Mouse (Mus musculus) CH12.LX (cell line): Measurements from ENCODE around the gene Gm11437. TPM values are rescaled to one million over a fixed set of nuclear protein-coding genes. Genes with fewer than 3 reads are reported as not detected.
A peak's percentile ranks its signal among the peaks of the same experiment; 100 is the strongest.

ENCODE experiments used
- DNase-seq: peaks from one replicate; pipeline ENCODE4 v3.0.0-alpha.2; 2013; ENCODE audit errors: extremely low read depth
- H3K27ac ChIP-seq: 2 replicates; pipeline ENCODE4 v1.5.1; 2012; ENCODE audit warnings: low read depth, mild to moderate bottlenecking, control low read depth, moderate library complexity; ENCODE audit not compliant: insufficient read depth
- H3K27me3 ChIP-seq: replicated peaks from 2 replicates; pipeline ENCODE3; 2012; ENCODE audit warnings: inconsistent platforms
- H3K36me3 ChIP-seq, 2 experiments: replicated peaks in 1 of 2; 2 replicates each; pipeline versions ENCODE3 to v1.6.1; 2012; ENCODE audit warnings: inconsistent platforms in 1 of 2, low read length in 1 of 2, mild to moderate bottlenecking in 1 of 2, mixed read lengths in 1 of 2, moderate library complexity in 1 of 2; ENCODE audit not compliant: control insufficient read depth in 1 of 2, insufficient read depth in 1 of 2
- H3K4me1 ChIP-seq, 2 experiments: 2 replicates each; pipeline ENCODE4 v1.6.1; 2012; ENCODE audit warnings: inconsistent platforms in 1 of 2, moderate library complexity in 1 of 2; ENCODE audit not compliant: insufficient read depth in 2 of 2, control insufficient read depth in 1 of 2
- H3K4me2 ChIP-seq: 2 replicates; pipeline ENCODE4 v1.6.1; 2012; ENCODE audit warnings: low read depth, mild to moderate bottlenecking, control low read depth; ENCODE audit not compliant: poor library complexity, insufficient read depth, severe bottlenecking
- H3K4me3 ChIP-seq, 3 experiments: fragments of 150-350 bp in 1 of 3; sonication (generic) in 1 of 3; replicated peaks in 1 of 3; 2 replicates each; pipeline versions ENCODE3 to v1.5.1; 2011 to 2012; ENCODE audit warnings: low read depth in 2 of 3, low read length in 2 of 3, mild to moderate bottlenecking in 2 of 3, moderate library complexity in 2 of 3, control low read depth in 1 of 3, improper control_type of control experiment in 1 of 3, inconsistent platforms in 1 of 3, mixed read lengths in 1 of 3; ENCODE audit not compliant: poor library complexity in 1 of 3
- H3K79me2 ChIP-seq: replicated peaks from 2 replicates; pipeline ENCODE4 v1.6.1; 2012; ENCODE audit warnings: mild to moderate bottlenecking, moderate library complexity; ENCODE audit not compliant: control insufficient read depth, poor library complexity, insufficient read depth, severe bottlenecking; ENCODE audit errors: extremely low read depth
- H3K9ac ChIP-seq: 2 replicates; pipeline ENCODE4 v1.6.1; 2012; ENCODE audit warnings: low read depth, mild to moderate bottlenecking, control low read depth, moderate library complexity; ENCODE audit not compliant: insufficient read depth
- H3K9me3 ChIP-seq: replicated peaks from 2 replicates; pipeline ENCODE3; 2012; ENCODE audit warnings: low read length, inconsistent platforms, mixed read lengths
- CHD1 ChIP-seq: IDR thresholded peaks from 2 replicates; pipeline ENCODE4 v1.6.1; 2012; ENCODE audit warnings: low read depth, low read length, improper control_type of control experiment, inconsistent platforms
- CTCF ChIP-seq, 2 experiments: IDR thresholded peaks in 1 of 2; conservative IDR thresholded peaks in 1 of 2; 2 replicates each; pipeline ENCODE4 v1.5.1; 2011 to 2012; ENCODE audit warnings: low read depth in 2 of 2, low read length in 2 of 2, improper control_type of control experiment in 1 of 2, inconsistent platforms in 1 of 2, mild to moderate bottlenecking in 1 of 2, moderate library complexity in 1 of 2
- E2F4 ChIP-seq: IDR thresholded peaks from 2 replicates; pipeline ENCODE4 v1.6.1; 2011; ENCODE audit warnings: low read depth, low read length, improper control_type of control experiment; ENCODE audit not compliant: insufficient replicate concordance
- EP300 ChIP-seq: IDR thresholded peaks from 2 replicates; pipeline ENCODE4 v1.6.1; 2011; ENCODE audit warnings: low read length, improper control_type of control experiment
- GABPA ChIP-seq: IDR thresholded peaks from 2 replicates; pipeline ENCODE4 v1.6.1; 2012; ENCODE audit warnings: low read depth, low read length, improper control_type of control experiment, inconsistent platforms; ENCODE audit not compliant: insufficient replicate concordance
- HCFC1 ChIP-seq: IDR thresholded peaks from 2 replicates; pipeline ENCODE4 v1.6.1; 2012; ENCODE audit warnings: low read depth, mild to moderate bottlenecking, inconsistent platforms, low read length, improper control_type of control experiment
- IRF4 ChIP-seq: IDR thresholded peaks from 2 replicates; pipeline ENCODE4 v1.6.1; 2014; ENCODE audit warnings: low read depth, mild to moderate bottlenecking, inconsistent platforms, low read length, improper control_type of control experiment
- JUN ChIP-seq: IDR thresholded peaks from 2 replicates; pipeline ENCODE4 v1.6.1; 2011; ENCODE audit warnings: low read depth, mild to moderate bottlenecking, low read length, improper control_type of control experiment, moderate library complexity; ENCODE audit not compliant: insufficient read depth
- KAT2A ChIP-seq: IDR thresholded peaks from 2 replicates; pipeline ENCODE4 v1.6.1; 2012; ENCODE audit warnings: low read length, improper control_type of control experiment, inconsistent platforms; ENCODE audit not compliant: insufficient replicate concordance
- MYC ChIP-seq: IDR thresholded peaks from 2 replicates; pipeline ENCODE4 v1.6.1; 2011; ENCODE audit warnings: low read depth, mild to moderate bottlenecking, improper control_type of control experiment, low read length
- NELFE ChIP-seq: IDR thresholded peaks from 2 replicates; pipeline ENCODE4 v1.6.1; 2011; ENCODE audit warnings: low read depth, low read length, improper control_type of control experiment
- PAX5 ChIP-seq: IDR thresholded peaks from 2 replicates; pipeline ENCODE4 v1.6.1; 2012; ENCODE audit warnings: low read length, inconsistent platforms, mixed read lengths
- POLR2A ChIP-seq: IDR thresholded peaks from 2 replicates; pipeline ENCODE4 v1.6.1; 2011; ENCODE audit warnings: low read depth, mild to moderate bottlenecking, improper control_type of control experiment, low read length
- POLR2AphosphoS2 ChIP-seq: IDR thresholded peaks from 2 replicates; pipeline ENCODE4 v1.6.1; 2011; ENCODE audit warnings: low read depth, low read length, improper control_type of control experiment
- RAD21 ChIP-seq: IDR thresholded peaks from 2 replicates; pipeline ENCODE4 v1.6.1; 2011; ENCODE audit warnings: low read depth, mild to moderate bottlenecking, low read length, improper control_type of control experiment, moderate library complexity
- RCOR1 ChIP-seq: conservative IDR thresholded peaks from 2 replicates; pipeline ENCODE4 v1.6.1; 2012; ENCODE audit warnings: low read depth, mild to moderate bottlenecking, inconsistent platforms, low read length, improper control_type of control experiment
- SMC3 ChIP-seq: IDR thresholded peaks from 2 replicates; pipeline ENCODE4 v1.6.1; 2011; ENCODE audit warnings: low read depth, low read length, improper control_type of control experiment
- TBP ChIP-seq: conservative IDR thresholded peaks from 2 replicates; pipeline ENCODE4 v1.6.1; 2011; ENCODE audit warnings: low read depth, low read length, improper control_type of control experiment
- TCF12 ChIP-seq: IDR thresholded peaks from 2 replicates; pipeline ENCODE4 v1.6.1; 2014; ENCODE audit warnings: low read depth, mild to moderate bottlenecking, inconsistent platforms, low read length, improper control_type of control experiment
- USF1 ChIP-seq: IDR thresholded peaks from 2 replicates; pipeline ENCODE4 v1.6.1; 2014; ENCODE audit warnings: low read depth, mild to moderate bottlenecking, inconsistent platforms, low read length, improper control_type of control experiment
- USF2 ChIP-seq: conservative IDR thresholded peaks from 2 replicates; pipeline ENCODE4 v1.6.1; 2011; ENCODE audit warnings: low read depth, low read length, improper control_type of control experiment
- ZMIZ1 ChIP-seq: IDR thresholded peaks from 2 replicates; pipeline ENCODE4 v1.6.1; 2012; ENCODE audit warnings: low read depth, mild to moderate bottlenecking, inconsistent platforms, low read length, improper control_type of control experiment
- dilution Hi-C: fragments of 300-500 bp; cut with MboI; formaldehyde crosslinking; loops from 2 replicates; pipeline ENCODE4 v1.14.3; 2020; ENCODE audit warnings: low sequenced_read_pairs; ENCODE audit not compliant: extremely low pct_unique_long_range_greater_than_20kb, extremely low pct_ligation_motif_present
- in situ Hi-C: fragments of 300-500 bp; cut with MboI; formaldehyde crosslinking; loops from 3 replicates; pipeline ENCODE4 v1.14.3; 2019; ENCODE audit warnings: low sequenced_read_pairs, low pct_ligation_motif_present, low pct_unique_long_range_greater_than_20kb, mixed read lengths
- polyA plus RNA-seq: library from polyadenylated mRNA; unstranded; fragments of >175 nt; gene quantifications from 2 replicates; pipeline ENCODE4 v1.2.1, GENCODE M21; 2012; ENCODE audit warnings: low read depth; ENCODE audit not compliant: insufficient read length
- total RNA-seq, 2 experiments: library from RNA; depleted of rRNA; stranded (reverse); fragments of 300-350 nt in 1 of 2; fragments of >200 nt in 1 of 2; gene quantifications; 2 replicates each; pipeline ENCODE4 v1.2.3; 2012 to 2014

Gm11437 gene
- total and polyA plus RNA-seq, 3 experiments: not detected

DNA sequence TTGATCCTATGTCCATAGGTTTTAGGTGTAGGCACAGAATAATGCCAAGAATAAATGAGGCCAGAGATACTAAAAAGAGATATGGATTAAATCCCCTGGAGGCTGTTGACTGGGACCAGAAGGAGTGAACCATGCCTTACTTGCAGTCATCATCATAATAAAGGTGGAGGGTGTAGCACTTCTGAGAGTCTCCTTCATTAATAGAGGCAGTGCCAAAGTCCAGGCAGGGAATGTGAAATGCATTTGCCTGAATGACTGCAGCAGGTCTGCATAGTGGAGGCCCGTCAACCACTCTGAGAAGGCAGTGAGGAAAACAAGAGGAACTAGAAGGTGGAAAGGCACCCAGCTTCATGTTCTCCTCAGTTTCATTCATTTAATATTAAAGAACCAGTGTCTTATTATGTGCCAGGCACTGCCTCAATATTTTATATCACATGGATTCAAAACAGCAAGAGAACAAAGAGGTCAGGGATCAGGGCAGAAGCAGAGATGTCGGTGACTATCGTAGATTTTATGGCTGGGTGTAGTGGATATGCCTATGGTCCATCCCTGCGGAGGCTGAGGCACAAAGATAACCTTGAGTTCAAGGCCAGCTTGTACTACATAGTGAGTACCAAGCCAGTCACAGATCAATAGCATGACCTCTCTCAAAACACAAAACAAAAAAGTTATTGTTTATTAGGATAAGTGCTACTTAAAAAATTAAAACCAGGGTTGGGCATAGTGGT, 10.6 kb downstream of the Gm11437 start:
- in situ Hi-C loops (loop anchor here (25.0 kb wide), 1 partner anchor 656 kb away; the partner anchor contains the start of gene Mrm1), dilution Hi-C loops (no loop called here)
- Histone ChIP-seq H3K36me3 (no peaks in the 10 kb centered on the region), H3K9ac (no peak overlapping the region), H3K27me3 (no peaks in the 10 kb centered on the region), H3K4me3 (no peak overlapping the region), H3K9me3 (no peaks in the 10 kb centered on the region), H3K27ac (no peak overlapping the region), H3K4me2 (no peak overlapping the region), H3K79me2 (no peaks in the 10 kb centered on the region), H3K4me1 (peaks cover 0 to 5% of the 10 kb centered on the region in 2 experiments; a peak in 2 of 4 replicates)
- no peak for DNase-seq
- TF ChIP-seq ZMIZ1 (no peak), TCF12 (no peak), GABPA (no peak), NELFE (no peak)

DNA sequence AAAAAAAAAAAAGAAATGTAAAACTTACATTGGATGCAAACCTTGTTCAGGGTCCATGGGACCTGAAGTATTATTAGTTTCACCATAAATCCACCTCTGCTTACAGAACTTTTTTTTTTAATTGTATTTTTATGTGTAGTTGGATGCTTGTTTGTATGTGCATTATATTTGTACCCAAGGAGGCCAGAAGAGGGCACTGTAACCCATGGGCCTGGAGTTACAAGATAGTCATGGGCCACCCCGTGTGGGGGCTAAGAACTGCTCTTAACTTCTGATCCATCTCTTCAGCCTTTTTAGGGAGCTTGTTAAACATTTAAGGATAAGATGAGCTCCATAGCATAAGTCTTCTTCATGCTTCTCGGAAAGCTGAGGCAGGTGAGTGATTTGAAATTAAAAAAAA, 16.4 kb downstream of the Gm11437 start:
- Histone ChIP-seq H3K79me2 (no peaks in the 10 kb centered on the region), H3K9ac (no peak overlapping the region), H3K27me3 (peaks cover 11% of the 10 kb centered on the region), H3K36me3 (no peaks in the 10 kb centered on the region), H3K4me1 (no peaks in the 10 kb centered on the region), H3K9me3 (no peaks in the 10 kb centered on the region), H3K4me2 (no peak overlapping the region), H3K4me3 (no peak overlapping the region), H3K27ac (no peak overlapping the region)
- in situ Hi-C loops: loop anchor here (25.0 kb wide), 1 partner anchor 661 kb away; the partner anchor contains the start of gene Mrm1
- TF ChIP-seq MYC (no peak), CHD1 (no peak), E2F4 (no peak), POLR2AphosphoS2 (no peak), USF1 (no peak), HCFC1 (no peak), PAX5 (no peak), EP300 (no peak), TBP (no peak), JUN (no peak), KAT2A (no peak), CTCF (conservative IDR thresholded peaks at IDR 0.05 in 1 of 2, IDR thresholded peaks at IDR 0.05 in 1 of 2; ENCODE audit: low read depth in 2 of 2, low read length in 2 of 2) (peak; percentile 39 to 68), SMC3 (peak; percentile 35), USF2 (no peak), RAD21 (peak; percentile 43), TCF12 (no peak), RCOR1 (no peak), IRF4 (no peak), POLR2A (no peak)
- DNase-seq: peak; percentile 45
- dilution Hi-C loops: no loop called here
